Mouse (Mus musculus) right cerebral cortex, postnatal 25 days (tissue): ENCODE results near the gene Wipf1.

Experiments used
- DNase-seq: peaks from one replicate; pipeline ENCODE4 v3.0.0; 2022

Gene Wipf1

GRCm38 (mm10) chr2:73540450-73541162, 11.1 kb upstream of the Wipf1 start:
- no peak for DNase-seq

- no peak for DNase-seq
Observed at GRCm38 (mm10) chr2:73539697-73540096, 10.2 kb upstream of the Wipf1 start.

GRCm38 (mm10) chr2:73539141-73539540, 9.6 kb upstream of the Wipf1 start:
- no peak for DNase-seq

- DNase-seq, result no peak
Observed at GRCm38 (mm10) chr2:73538590-73538989, 9.1 kb upstream of the Wipf1 start.

- no peak for DNase-seq
Observed at GRCm38 (mm10) chr2:73536091-73536783, 6.7 kb upstream of the Wipf1 start.

GRCm38 (mm10) chr2:73534720-73535119, 5.2 kb upstream of the Wipf1 start:
- DNase-seq, result no peak

- no peak for DNase-seq
Observed at GRCm38 (mm10) chr2:73530487-73530886, 953 bp upstream of the Wipf1 start.

GRCm38 (mm10) chr2:73528516-73529355, 798 bp downstream of the Wipf1 start:
- no peak for DNase-seq

GRCm38 (mm10) chr2:73527956-73528355, 1.6 kb downstream of the Wipf1 start:
- no peak for DNase-seq

GRCm38 (mm10) chr2:73526691-73527090, 2.8 kb downstream of the Wipf1 start:
- no peak for DNase-seq

- DNase-seq, result no peak
Observed at GRCm38 (mm10) chr2:73522891-73523290, 6.6 kb downstream of the Wipf1 start.

- no peak for DNase-seq
Observed at GRCm38 (mm10) chr2:73522336-73522735, 7.2 kb downstream of the Wipf1 start.

- no peak for DNase-seq
Observed at GRCm38 (mm10) chr2:73521737-73522136, 7.8 kb downstream of the Wipf1 start.

GRCm38 (mm10) chr2:73518966-73519365, 10.6 kb downstream of the Wipf1 start:
- DNase-seq, result no peak

GRCm38 (mm10) chr2:73518311-73518710, 11.2 kb downstream of the Wipf1 start:
- DNase-seq, result no peak

- DNase-seq, result no peak
Observed at GRCm38 (mm10) chr2:73514178-73514577, 15.4 kb downstream of the Wipf1 start.

- DNase-seq, result no peak
Observed at GRCm38 (mm10) chr2:73513204-73513749, 16.3 kb downstream of the Wipf1 start.

GRCm38 (mm10) chr2:73512044-73512443, 17.5 kb downstream of the Wipf1 start:
- no peak for DNase-seq

- no peak for DNase-seq
Observed at GRCm38 (mm10) chr2:73510731-73511360, 18.7 kb downstream of the Wipf1 start.

GRCm38 (mm10) chr2:73510025-73510288, 19.6 kb downstream of the Wipf1 start:
- no peak for DNase-seq

- DNase-seq, result no peak
Observed at GRCm38 (mm10) chr2:73509248-73510024, 20.1 kb downstream of the Wipf1 start.

GRCm38 (mm10) chr2:73507886-73508285, 21.6 kb downstream of the Wipf1 start:
- DNase-seq, result no peak
